Mouse (Mus musculus) kidney, adult 18-20 months (tissue): ENCODE data around the gene Immp2l.

ENCODE experiments used
- DNase-seq: peaks from one replicate; pipeline ENCODE4 v3.0.0; 2021

The Immp2l gene

GRCm38 (mm10) chr12:41196374-41196773 is 172.5 kb downstream of the Immp2l start:
- no peak for DNase-seq

GRCm38 (mm10) chr12:41215186-41215585 is 191.3 kb downstream of the Immp2l start:
- no peak for DNase-seq

GRCm38 (mm10) chr12:41221893-41222292 is 198.0 kb downstream of the Immp2l start:
- no peak for DNase-seq

GRCm38 (mm10) chr12:41223686-41224085 is 199.8 kb downstream of the Immp2l start:
- no peak for DNase-seq

- no peak for DNase-seq
Observed at GRCm38 (mm10) chr12:41224538-41224937, 200.6 kb downstream of the Immp2l start.

GRCm38 (mm10) chr12:41231966-41232365 is 208.1 kb downstream of the Immp2l start:
- no peak for DNase-seq

- no peak for DNase-seq
Observed at GRCm38 (mm10) chr12:41237880-41238279, 214.0 kb downstream of the Immp2l start.

- DNase-seq, result no peak
Observed at GRCm38 (mm10) chr12:41241221-41241620, 217.3 kb downstream of the Immp2l start.

GRCm38 (mm10) chr12:41248254-41248653 is 224.4 kb downstream of the Immp2l start:
- no peak for DNase-seq

GRCm38 (mm10) chr12:41250123-41250522 is 226.2 kb downstream of the Immp2l start:
- no peak for DNase-seq

GRCm38 (mm10) chr12:41257905-41258304 is 234.0 kb downstream of the Immp2l start:
- no peak for DNase-seq

- DNase-seq, result no peak
Observed at GRCm38 (mm10) chr12:41259608-41260007, 235.7 kb downstream of the Immp2l start.

- DNase-seq, result no peak
Observed at GRCm38 (mm10) chr12:41274136-41274535, 250.2 kb downstream of the Immp2l start.

GRCm38 (mm10) chr12:41275361-41275760 is 251.5 kb downstream of the Immp2l start:
- DNase-seq, result no peak

GRCm38 (mm10) chr12:41277896-41278295 is 254.0 kb downstream of the Immp2l start:
- DNase-seq, result no peak

GRCm38 (mm10) chr12:41289047-41289446 is 265.2 kb downstream of the Immp2l start:
- no peak for DNase-seq

- DNase-seq, result no peak
Observed at GRCm38 (mm10) chr12:41307015-41307414, 283.1 kb downstream of the Immp2l start.

GRCm38 (mm10) chr12:41308726-41309680 is 285.1 kb downstream of the Immp2l start:
- no peak for DNase-seq

GRCm38 (mm10) chr12:41313391-41313790 is 289.5 kb downstream of the Immp2l start:
- DNase-seq, result no peak

GRCm38 (mm10) chr12:41314811-41315461 is 291.0 kb downstream of the Immp2l start:
- DNase-seq, result no peak

GRCm38 (mm10) chr12:41315871-41316270 is 292.0 kb downstream of the Immp2l start:
- DNase-seq, result no peak

GRCm38 (mm10) chr12:41316426-41316825 is 292.5 kb downstream of the Immp2l start:
- DNase-seq, result no peak

GRCm38 (mm10) chr12:41317431-41317830 is 293.5 kb downstream of the Immp2l start:
- DNase-seq, result no peak

- DNase-seq, result no peak
Observed at GRCm38 (mm10) chr12:41322018-41322417, 298.1 kb downstream of the Immp2l start.
